Mouse (Mus musculus) urinary bladder, postnatal 4 days (tissue): Measurements from ENCODE around the gene Itga10.
"Not testable (repeated sequence)": the region's sequence is repeated elsewhere in the genome, so short reads cannot be mapped to it uniquely, and the experiment has no call there.

Experiments used
- DNase-seq, 2 experiments: peaks; one replicate each; pipeline ENCODE4 v3.0.0; 2021 to 2022; ENCODE audit warnings: low spot score in 2 of 2

The Itga10 gene

GRCm38 (mm10) chr3:96645018-96645649 lies at the start of gene Itga10:
TSS of gene Itga10 (plus strand) at chr3:96645584.
- DNase-seq = peak in 1 of 2 experiments; percentile 21

- DNase-seq = no peak
These were observed 49.7 kb upstream of the Itga10 start for GRCm38 (mm10) chr3:96595661-96596060.

DNA sequence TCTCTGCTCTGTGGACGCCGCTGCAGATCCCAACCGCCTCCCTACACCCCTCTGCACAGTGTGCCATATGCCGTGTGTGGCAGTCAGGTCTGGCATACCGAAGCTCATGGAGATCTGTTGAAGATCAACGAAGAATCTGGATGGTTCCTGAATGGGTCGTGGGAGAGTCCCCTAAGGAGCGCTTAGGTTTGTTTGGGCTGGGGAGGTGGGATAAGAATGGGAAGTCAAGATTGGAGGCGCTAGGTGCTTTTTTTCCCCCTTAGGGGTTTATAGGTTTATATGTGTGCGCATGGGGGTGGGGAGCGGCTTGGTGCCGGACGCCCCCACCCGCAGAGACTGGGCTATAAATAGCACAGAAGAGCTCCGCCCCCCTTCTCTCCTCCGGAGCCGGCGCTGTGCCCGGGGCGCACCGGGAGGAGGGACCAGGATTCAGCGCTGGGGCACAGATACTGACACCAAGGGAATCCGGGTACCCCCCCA lies 49.1 kb upstream of the Itga10 start, which contains the start of gene Ankrd34a:
Gene Ankrd34a (plus strand): TSS at position 409 of the 480 bp plus-strand sequence.
- DNase-seq = no peak

- DNase-seq = no peak
These were observed 48.5 kb upstream of the Itga10 start for GRCm38 (mm10) chr3:96596855-96597254.

- no peak for DNase-seq
These were observed 47.9 kb upstream of the Itga10 start for GRCm38 (mm10) chr3:96597435-96597891.

GRCm38 (mm10) chr3:96598156-96599068 lies 47.0 kb upstream of the Itga10 start:
- DNase-seq = peak in 1 of 2 experiments; percentile 70

- DNase-seq = no peak
These were observed 46.4 kb upstream of the Itga10 start for GRCm38 (mm10) chr3:96599069-96599393.

GRCm38 (mm10) chr3:96599411-96599810 lies 46.0 kb upstream of the Itga10 start:
- no peak for DNase-seq

DNA sequence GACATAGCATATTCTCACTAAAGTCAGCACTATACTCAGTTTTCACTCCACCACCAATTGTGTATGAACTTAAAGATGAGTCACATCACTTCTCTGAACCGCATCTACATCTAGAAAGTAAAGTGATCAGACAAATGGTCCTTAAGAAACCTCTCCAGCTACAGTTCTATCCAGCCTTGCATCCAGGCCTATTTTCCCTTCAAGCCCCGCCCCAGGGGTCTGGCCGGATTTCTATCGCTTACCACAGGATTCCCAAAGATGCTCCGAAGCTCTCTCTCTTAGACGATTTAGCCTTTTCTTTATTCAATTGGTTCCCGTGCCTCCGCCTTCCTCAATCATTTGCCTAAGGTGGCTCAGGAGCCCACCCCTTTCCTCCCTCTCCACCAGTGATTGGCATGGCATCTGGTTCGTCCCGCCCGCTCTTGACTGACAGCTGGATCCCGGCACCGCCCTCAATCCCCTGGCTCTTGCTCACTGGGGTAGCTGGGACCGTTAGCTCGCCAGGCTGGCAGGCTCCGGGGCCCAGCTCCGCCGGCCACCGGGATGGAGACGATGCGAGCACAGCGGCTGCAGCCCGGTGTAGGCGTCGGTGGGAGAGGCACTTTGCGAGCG lies 44.6 kb upstream of the Itga10 start, which contains the start of gene Lix1l:
Gene Lix1l (plus strand): TSS at position 511 of the 612 bp plus-strand sequence.
- peak; percentile 91 to 92 for DNase-seq

- peak; percentile 74 to 75 for DNase-seq
These were observed 44.1 kb upstream of the Itga10 start for GRCm38 (mm10) chr3:96601251-96601787.

- peak in 1 of 2 experiments; percentile 48 for DNase-seq
These were observed 43.3 kb upstream of the Itga10 start for GRCm38 (mm10) chr3:96601941-96602703.

DNA sequence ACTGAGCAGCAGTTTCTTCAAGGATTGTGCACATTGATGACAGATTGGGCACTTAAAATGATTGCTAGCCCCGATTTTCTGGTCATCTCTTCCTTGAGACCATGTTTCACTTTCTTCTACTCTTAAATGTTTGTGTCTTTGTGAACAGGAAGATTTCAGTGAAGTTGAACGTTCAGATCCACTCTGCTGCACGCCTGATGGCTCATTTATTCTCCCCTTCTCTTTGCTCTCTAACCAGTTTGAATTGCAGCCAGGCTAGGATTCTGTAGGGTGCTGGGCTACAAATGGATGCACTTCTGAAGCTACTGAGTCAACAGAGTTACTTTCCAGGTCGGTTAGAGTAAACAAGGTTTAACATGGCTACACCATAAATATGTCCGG lies 42.7 kb upstream of the Itga10 start:
- no peak for DNase-seq

DNA sequence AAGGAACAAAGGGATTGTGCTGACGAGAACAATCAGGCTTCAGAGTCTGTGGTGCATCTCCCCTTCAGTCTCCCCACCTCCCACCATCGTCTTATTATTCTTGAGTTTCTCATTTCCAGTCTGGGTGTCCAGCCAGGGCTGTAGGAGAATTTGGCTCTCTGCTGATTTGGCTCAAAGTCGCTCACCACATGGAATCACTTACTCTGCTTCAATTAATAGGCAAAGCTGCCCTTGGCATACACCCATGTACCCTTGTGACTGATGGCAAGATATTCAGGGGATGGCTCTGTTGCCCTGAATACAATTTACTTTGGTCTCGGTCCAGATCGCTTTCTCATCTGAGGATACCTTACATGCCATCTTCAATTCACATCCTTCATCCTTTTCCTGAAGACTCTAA lies 42.1 kb upstream of the Itga10 start:
- DNase-seq = no peak

- not testable (repeated sequence) for DNase-seq
These were observed 39.4 kb upstream of the Itga10 start for GRCm38 (mm10) chr3:96606007-96606406.

DNA sequence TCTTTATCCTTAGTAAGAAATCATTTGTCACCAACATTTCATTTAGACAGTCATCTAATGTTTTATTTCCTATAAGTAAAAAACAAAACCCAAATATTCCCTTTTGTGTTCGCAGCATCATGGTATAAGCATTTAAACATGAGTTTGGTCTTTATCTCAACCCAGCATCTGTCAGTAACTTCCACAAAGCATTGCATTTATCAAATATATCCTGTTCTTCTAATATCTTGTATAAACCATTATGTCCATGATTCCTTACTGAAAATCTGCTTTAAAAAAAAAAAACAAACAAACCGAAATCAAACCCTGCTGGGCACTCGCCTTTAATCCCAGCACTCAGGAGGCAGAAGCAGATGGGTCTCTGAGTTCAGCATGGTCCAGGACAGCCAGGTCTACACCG lies 38.8 kb upstream of the Itga10 start:
- no peak for DNase-seq

DNA sequence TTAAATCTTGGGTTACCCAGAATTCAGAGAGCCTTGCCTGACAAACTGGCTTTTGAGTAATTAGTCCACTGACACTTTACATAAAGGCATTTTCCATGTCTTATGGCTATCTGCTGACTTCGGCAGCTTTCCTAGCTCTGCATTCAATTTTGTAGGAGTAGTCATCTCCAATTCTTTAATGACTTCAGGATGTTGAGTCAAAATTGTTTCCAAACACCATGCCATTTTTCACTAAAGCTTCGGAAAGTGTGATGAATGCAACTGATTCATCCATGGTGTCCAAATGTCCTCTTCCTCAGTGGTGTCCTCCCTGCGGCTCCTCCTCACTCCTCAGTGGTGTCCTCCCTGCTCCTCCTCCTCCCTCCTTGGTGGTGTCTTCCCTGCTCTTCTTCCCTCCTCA lies 27.4 kb upstream of the Itga10 start:
- DNase-seq = no peak

DNA sequence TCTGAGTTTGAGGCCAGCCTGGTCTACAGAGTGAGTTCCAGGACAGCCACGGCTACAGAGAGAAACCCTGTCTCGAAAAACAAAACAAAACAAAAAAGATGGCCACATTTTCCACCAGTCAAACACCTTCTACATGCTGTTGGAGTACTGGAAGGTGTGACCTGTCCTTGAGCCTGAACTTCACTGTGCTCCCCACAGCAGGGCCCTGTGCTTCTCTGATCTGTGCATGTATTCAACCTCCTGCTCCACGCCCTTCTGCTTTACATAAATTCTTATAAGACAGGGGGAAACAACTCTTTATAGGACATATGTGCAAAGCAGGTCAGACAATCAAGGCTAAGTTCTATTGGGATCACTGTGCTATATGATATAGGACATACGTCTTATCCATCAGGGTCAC lies 22.2 kb upstream of the Itga10 start:
- DNase-seq = no peak

DNA sequence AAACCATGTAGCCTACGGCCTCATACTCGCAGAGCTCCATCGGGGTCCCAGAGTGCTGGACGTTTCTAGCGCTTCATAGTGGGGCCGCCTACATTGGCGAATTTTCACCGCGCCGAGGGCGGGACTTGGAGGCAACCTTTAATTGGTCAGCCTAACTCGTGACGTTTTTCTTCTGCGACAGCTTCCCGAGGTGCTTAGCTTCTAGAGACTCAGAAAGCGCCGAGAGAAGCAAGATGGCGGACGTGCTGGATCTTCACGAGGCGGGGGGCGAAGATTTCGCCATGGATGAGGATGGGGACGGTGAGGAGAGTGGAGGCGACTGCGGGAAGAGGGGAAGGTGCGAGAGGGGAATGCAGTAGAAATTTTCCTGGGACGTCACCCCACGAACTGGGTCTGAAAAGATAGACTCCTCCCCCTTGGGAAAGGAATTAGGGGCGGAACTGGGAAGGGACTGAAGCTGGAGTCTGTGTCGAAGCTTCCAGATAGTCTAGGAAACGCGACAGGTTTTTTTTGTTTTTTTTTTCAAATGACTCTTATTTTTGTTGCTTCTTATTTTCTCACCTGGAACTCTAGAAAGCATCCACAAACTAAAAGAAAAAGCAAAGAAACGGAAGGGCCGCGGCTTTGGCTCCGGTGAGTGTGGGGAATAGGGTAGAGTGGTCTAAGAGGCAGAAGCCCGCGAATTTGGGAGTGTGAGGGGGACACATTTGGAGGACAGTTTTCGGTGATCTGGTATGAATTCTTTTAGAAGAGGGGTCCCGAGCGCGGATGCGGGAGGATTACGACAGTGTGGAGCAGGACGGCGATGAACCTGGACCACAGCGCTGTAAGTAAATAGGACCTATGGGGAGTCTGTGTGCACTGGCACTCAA lies 15.4 kb upstream of the Itga10 start, which contains the start of gene Rbm8a:
Gene Rbm8a (plus strand): TSS at position 205 of the 872 bp plus-strand sequence.
- DNase-seq = peak; percentile 93 to 94

- DNase-seq = no peak
These were observed 13.3 kb upstream of the Itga10 start for GRCm38 (mm10) chr3:96632058-96632457.

DNA sequence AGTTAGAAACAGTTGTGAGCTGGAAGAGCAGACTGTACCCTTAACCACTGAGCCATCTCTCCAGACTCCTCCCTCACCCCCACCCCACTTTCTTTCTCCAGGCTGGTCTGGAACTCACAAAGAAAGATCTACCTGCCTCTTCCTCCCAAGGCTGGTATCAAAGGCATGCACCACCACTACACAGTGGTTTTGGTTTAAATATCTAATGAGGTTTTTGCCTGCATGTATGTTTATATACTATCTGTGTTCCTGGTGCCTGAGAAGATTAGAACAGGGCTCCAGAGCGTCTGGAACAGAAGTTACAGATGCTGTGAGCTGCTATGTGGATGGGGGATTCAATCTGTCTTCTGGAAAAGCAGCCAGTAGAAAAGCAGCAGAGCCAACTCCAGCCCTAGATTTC lies 11.4 kb upstream of the Itga10 start:
- no peak for DNase-seq
